Mouse (Mus musculus) yolk sac, embryonic 10.5 days (tissue): Measurements from ENCODE around the gene Crip2.
A peak's percentile ranks its signal among the peaks of the same experiment; 100 is the strongest.

Experiments
- DNase-seq: peaks from one replicate; pipeline ENCODE4 v3.0.0-alpha.2; 2017; ENCODE audit warnings: low spot score

The Crip2 gene

DNA sequence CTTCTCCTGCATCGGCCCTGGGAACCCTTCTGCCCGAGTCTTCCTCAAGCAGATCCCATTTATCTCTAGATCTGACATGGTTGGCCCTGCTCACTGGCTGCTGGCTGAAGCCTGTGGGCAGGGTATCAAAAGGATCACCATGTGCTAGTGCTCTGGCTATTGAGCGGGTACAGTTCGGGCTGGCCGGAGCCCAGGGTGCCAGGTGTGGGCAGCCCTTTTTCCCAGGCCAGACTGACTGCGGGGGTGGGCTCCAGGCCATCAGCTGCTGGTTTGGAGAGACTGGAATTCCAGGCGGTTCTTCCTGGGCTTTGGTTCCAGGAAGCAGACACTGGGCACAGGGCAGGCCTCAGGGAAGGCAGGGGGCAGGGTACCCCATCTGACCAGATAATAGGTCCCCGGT lies 7.4 kb downstream of the Crip2 start:
- no peak for DNase-seq

DNA sequence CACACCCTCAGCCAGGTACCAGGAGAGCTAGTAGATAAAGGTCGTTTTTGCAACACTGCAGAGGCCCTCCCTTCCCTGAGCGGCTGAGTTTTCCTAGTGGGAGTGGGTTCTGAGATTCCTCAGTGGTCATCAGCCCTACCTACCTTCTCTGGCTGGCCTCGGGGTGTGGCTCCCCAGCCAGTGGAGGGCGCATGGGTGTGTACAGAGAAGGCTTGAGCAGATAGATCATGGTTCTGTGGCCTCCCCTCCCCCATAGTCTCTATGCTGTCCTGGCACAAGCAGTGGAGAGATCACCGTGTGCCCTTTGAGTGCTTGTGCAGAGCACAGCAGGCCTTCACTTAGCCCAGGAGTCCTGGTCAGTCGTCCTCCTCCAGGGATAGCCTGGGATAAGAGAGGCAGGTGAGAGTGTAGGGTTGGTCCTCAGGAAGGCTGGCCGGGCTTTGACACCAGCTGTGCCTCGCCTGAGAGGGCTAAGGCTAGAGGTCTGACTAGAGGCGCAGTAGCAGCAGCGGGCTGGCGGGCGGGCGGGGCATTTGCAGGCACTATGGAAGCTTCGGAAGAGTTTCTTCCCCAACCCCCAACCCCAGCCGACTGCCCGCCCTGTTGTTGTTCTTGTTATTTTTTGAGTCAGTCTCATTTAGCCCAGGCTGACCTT lies 8.5 kb downstream of the Crip2 start:
- peak; percentile 61 for DNase-seq

DNA sequence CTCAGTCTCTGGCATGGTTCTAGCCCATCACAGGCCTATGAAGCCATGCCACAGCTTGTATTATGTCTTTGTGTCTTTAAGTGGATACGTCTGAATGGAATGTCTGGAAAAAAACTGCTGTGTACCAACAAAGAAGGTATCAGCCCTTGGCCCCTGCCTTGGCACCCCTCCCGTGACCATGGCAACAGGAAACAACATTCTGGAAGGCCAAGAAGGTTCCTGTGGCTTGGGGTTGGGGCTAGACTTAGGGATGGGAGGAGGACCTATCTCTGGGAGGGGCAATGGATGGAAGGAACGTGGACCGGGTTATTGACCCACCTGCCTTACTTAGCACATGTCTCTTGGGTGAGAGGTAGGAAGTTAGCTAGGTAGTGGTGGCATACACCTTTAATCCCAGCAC lies 9.3 kb downstream of the Crip2 start:
- no peak for DNase-seq

DNA sequence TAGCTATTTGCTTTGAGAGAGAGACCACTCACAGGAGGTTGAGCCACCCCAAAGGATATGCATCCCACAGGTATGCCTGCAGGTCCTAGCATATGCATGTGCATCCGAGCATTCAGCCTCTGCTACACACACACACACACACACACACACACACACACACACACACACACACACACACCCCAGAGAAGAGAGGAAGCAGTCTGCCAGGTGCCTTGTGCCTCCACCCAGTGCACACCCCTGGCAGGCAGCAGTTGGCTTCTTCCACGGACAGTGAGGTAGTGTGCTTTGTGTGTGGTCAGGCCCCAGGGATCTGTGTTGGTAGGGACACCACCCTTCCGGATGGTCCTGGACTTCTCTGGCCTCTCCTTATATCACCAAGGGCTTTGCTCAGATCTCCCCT lies 9.9 kb downstream of the Crip2 start:
- no peak for DNase-seq

DNA sequence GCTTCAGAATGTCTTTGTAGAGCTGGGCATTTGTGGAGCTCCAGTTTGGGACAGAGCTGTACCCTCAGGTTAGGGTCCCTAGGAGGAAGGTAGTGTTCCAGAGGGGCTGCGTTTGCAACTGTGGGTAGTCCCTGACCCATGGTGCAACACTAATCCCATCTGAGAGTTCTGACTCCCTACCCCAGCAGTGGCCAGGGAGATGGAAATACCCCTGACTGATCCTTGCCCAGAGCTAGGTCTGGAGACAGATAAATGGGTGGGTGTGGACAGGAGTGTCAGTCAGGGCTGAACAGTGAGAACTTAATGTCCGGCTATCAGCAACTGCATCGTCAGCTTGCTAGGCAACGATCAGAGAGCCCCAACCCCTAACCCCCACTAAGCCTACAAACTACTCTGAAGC lies 10.6 kb downstream of the Crip2 start:
- no peak for DNase-seq

DNA sequence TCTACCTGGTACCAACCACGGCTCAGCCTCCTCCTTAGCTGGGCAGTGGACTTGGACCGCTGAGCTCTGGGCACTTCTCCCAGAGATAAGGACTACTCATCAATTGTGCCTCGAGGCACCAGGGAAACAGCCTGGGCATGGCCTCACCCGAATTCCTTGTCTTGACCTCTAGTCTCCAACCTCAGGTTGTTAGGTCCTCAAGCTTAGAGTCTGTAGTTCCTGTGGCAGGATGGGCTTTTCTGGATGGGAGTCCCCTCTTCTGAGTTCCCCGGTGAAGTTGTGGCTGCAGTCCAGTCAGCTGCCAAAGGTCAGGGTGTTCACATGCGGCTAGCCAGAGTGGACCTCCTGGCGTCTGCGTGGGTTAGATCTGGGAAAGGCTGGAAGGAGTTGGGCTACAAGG lies 11.0 kb downstream of the Crip2 start:
- DNase-seq = no peak

DNA sequence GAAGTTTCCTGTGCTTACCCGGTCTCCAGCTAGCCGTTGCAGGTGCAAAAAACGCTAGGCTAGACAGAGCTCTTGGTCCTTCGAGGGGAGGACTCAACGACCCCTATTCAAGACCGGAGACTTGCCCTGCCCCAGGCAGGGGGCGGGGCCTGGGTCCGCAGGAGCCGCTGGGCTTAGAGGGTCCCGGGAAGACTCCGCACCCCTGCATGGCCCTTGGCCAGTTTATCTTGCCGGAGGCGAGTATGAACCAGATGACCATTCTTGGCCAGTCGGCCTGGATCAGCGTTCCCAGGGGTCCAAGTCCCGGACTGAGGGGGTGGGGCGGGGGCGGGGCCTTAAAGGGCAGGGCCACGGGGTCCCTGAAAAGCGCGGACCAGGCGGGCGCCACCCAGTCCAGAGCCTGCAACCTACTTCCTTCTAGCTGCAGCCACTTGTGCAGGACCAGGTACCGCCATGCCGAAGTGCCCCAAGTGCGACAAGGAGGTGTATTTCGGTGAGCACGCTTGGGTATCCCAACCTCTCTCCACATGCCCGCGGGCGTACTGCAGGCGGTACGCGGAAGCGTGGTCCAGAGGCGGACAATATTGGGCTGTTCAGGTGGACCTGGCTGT lies 11.7 kb downstream of the Crip2 start:
- peak; percentile 88 for DNase-seq

DNA sequence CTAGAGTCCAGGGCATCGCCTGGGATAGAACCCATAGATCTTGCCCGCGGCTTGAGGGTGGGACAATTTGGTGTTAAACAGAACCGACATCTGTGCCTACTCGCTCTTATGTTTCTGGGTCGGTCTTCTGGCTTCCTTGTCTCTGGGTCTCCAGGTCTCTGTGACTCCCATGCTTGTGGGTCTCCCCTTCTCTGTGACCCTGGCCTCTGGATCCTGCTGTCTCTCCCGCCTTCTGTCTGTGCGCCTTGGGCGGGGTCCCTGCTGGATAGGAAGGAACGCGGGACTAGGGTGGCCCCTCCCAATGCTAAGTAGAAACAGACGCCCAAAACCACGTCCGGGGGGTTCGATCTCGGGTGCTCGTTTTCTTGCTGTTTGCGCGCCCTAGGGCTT lies 12.2 kb downstream of the Crip2 start:
- DNase-seq = no peak

DNA sequence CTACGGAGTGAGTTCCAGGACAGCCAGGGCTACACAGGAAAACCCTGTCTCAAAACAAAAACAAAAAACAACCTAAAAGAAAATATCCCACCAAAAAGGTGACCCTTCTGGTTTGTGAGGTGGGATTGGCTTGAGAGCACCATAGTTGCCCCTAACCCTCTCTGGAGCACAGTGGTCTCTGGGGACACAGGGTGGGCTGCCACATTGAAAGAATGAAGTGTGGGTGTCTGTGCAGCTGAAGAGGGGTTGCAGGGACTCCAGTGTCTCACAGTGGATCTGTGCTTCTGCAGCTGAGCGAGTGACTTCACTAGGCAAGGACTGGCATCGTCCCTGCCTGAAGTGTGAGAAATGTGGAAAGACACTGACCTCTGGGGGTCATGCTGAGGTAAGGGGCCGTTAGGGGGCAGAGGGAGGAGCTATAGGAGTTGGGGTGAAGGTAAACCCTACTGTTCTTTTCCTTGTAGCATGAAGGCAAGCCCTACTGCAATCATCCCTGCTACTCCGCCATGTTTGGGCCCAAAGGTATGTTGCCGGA lies 13.0 kb downstream of the Crip2 start:
- no peak for DNase-seq

DNA sequence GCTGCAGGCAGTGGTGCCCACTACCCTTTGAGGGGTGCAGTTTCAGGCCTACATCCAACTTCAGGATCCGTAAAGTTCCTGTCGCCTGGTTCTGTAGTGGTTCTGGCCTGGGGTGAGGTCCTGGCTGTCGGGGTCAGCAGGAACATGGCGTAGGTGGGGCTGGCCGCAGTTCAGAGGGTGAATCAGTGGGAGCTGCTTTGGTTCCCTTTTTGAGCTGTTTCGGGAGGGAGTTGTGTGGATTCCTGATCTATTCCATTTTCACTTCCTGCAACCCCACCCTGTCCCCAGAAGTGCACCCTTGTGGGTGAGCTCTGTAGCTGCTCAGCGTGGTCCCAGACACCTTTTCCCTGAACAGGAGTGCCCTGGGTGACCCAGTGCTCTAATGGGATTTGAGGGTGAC lies 13.9 kb downstream of the Crip2 start:
- DNase-seq = no peak

DNA sequence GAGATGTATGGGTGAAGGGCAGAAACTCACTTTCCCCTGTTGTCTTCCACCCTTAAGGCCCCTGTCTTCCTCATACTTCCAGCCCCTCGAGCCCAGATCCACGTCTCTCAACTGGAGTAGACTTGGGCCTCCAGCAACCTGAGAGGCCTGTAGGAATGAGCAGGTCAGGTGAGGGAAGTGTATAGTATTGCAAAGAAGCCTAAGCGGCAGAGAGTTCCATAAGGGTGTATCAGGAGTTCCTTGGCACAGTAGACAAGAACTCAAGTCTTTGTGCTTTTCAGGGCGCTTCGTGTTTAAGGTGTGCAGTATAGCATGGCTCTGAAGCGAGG lies 14.7 kb downstream of the Crip2 start:
- no peak for DNase-seq

DNA sequence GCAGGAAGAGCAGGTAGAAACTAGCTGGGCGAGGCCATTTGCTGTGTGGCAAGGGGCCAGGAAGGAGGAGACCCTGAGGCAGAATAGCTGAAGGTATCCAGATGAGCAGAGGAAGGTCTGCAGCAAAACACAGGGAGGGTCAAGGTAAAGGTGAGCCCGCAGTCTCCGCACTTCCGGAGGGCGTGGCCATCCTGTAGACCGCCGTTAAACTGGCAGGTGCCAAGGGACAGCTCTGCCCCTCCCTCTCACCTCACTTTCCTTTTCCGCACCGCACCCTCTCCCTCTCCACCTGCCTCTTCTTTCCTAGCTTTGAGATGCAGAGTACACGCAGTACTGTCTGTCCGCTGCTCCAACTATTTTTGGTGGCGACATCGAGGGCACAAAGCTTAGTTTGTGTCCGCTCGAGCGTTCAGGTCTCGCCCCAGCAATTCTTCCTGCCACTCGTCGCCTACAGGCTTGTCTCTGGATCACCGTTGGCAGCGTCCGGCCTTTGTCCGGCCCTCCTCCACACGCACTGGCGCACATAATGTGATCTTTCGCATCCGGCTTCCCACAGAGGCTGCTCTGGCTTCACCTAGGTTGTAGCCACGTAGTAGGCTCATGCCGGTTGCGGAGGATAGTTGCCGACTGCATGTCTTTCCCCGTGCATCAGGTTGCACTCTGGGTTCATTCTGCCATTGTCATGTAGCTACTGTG lies 15.2 kb downstream of the Crip2 start:
- peak; percentile 55 for DNase-seq

DNA sequence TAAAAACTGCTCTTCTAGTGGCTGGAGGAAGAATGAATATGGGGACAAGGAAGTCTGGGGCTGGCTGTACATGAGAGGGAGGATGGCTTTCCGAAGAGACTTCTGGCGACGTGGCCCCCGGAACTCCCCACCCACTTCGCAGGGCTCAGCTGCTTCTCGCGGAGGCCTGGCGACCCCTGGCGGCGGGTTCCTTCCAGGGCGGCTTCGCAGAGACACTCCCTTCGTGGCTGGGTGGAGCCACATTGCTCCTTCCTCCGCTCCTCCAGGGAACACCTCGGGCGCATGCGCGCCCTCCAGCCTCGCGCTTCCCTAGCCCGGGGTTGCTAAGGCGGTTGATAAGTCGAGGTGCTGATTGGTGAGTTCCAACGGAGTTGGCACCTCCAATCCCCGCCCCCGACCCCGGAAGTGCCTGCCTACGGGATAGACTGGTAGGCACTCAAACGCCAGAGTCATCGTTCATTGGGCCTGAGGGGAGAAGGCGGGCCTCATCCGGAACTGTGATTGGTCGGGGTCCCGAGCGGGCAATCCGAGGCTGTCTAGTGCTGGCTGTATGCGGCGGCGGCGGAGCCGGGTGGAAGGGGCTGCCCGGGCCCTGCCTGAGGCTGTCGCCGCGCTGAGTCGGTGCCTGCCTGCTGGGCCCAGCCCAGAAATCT lies 16.0 kb downstream of the Crip2 start, which contains the start of gene Tedc1:
Gene Tedc1 (plus strand): TSS at position 535 of the 653 bp plus-strand sequence.
- DNase-seq = peak; percentile 99

DNA sequence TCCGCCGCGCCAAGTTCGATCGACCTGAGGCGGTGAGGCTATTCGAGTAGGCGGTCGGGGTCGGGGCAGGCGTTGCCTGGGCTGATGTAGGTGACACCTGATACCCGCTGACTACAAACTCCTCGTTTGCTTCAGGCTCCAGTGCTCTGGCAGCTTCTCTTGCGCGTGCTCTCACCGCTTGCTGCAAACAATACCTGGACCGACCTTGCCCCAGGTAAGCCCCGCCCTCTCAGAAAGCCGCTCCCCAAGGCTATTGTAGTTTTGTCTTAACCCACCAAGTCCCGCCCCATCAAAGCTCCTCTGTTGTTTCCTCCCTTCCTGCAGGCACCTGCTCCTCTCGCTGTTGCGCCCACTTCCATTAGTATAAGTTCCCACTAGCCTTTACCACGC lies 16.5 kb downstream of the Crip2 start:
- DNase-seq = no peak

DNA sequence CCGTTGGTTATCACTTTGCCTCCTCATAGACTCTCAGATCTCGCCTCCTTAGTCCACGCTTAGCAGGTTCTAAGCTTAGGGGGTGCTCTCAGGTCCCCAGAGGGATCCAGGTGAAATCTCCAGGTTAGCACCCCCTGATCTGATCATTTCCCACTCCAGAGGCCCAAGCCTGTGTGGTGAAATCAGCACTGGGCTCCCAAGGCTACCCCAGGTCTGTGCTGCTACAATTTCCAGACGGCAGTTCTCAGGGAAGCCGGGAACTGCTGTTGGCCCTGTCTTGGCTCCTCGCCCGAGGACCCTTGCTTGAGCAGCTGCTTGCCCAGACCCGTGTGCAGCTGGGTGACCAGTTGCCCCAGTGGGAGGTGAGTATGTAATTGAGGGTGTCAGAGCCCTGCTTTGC lies 17.0 kb downstream of the Crip2 start:
- no peak for DNase-seq

DNA sequence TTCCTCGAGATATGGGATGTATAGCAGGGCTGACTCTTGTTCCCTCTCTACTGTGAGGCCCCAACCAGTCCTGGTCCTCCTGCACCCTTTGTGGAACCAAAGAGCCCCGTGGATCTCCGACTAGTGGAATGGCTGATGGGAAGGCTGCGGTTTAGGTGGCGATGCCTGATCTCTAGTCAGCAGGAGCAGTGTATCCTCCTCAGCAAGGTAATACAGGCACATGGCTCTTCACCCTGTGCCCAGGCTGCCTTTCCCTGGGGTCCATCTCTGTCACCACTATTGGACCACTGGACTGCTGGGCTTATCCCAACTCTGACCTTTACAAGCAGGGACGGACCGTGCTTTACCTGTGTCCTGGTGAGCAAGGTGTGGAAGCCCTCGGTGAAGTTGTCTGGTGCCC lies 17.5 kb downstream of the Crip2 start:
- DNase-seq = no peak

DNA sequence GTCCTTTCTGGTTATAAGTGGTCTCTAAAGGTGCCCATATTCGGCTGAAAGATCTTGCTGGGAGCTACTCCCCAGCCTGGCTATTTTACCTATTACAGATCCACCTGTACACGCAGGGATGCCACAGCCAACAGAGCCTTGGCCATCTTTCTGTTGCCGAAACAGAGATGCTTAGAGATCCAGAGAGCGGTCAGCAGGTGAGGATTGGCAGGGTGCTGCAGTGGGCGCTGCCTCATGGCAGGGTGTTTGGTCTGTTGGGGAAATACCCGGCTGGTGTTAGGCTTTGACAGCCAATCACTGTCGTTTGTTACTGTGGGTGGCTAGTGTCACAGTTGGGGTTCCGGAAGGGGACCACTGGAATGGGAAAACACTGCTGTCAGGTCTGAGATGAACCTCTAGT lies 17.9 kb downstream of the Crip2 start:
- DNase-seq = no peak

DNA sequence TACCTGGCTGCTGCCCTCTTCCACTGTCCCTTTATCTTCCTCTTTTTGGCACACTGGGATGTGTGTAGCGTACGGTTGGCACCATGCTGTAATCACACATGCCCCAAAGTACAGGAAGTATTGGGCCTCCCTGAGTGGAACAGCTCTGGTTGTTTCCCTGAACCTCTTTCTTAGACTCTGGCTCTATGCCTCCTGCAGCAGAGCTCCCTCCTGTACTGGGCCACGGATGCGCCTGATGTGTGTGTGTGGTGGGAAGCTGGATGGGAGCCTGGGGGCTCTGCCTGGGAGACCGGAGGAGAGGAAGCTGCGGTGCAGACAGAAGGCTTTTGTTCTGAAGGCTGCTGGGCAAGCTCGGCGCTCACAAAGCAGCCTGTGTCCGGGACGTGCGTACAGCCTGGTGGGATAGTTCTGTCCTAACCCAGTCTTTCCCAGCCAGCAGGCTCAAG lies 23.5 kb downstream of the Crip2 start:
- DNase-seq = no peak

DNA sequence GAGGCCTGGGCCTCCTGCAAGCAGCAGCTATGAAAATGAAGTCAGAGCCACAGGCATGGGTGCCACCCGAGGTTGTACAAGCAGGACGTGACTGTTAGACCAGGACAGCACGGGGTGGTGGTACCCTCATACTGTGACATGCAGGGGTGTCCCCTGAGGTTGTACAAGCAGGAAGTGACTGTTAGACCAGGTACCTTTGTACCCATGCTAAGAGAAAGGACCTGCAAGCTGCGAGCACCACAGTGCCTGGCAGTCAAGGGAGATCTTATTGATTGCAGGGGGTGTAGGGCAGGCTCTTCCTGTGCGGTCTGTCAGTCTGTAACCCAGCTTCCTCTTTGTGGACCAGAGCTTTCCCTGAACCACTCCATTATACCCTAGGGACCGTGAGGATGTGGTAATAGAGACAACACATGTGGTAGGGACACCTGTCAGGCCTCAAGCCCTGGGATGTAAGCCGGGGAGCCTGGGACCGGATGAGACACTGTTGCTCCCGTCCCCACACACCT lies 28.0 kb downstream of the Crip2 start:
- no peak for DNase-seq

DNA sequence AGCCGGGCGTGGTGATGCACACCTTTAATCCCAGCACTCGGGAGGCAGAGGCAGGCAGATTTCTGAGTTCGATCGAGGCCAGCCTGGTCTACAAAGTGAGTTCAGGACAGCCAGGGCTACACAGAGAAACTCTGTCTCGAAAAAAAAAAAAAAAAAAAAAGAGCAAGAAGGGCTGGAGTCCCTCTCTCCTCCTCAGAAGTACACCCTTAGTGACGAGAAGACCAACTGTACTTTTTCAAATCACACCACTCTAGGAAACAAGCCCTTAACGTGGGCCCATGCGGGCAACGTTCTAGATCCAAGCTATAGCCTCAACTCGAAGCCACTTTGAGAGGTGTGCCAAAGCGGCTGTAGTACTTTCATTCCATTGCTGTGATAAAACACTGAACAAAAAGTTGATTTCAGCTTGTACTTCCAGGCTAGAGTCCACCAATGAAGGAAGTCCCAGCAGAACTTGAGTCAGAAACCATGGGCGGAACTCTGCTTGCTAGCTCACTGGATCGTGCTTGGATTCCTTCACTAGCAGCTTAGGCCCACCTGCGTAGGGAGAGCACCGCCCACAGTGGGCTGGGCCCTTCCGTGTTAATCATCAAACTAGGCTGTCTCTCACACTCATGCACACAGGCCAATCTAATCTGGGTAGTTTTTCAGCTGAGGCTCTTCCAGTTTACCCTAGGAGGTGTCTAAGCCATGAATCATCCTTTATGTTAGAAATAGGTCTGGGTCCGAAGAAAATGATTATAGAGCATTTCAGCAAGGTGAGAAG lies 37.1 kb downstream of the Crip2 start:
- DNase-seq = peak; percentile 52

DNA sequence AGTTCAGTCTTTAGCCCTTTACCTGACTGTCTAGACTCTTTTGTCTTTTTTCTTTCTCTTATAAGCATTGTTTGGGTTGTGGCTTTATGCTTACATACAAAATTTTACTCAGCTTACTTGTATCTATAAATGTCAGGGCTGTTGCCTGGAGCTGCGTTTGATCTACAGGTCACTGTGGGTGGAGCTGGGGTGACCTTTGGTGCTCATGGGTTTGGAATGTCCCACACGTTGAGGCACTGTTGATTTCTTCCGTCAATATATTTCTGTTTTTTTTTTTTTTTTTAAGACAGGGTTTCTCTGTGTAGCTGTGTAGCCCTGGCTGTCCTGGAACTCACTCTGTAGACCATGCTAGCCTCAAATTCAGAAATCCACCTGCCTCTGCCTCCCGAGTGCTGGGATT lies 41.0 kb downstream of the Crip2 start:
- no peak for DNase-seq

DNA sequence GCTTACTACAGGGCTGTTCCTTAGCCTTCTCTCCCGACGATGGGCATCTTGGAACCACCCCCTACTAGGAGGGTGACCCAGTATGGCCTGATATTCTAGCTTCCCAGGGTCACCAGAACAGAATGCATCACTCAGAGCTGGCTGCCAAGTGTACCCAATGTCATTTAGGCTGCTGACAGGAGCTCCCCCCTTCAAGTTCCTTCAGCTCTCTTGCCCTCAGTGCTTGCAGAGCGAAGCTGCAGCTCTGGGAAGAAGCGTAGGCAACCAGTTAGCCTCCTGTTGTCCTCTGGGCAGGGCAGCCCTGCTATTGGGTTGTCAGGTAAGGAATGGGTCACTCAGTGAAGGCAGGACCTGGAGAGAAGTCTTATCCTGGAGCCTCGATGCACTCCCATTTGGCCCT lies 44.9 kb downstream of the Crip2 start:
- DNase-seq = no peak
